Comparison of ENCODE assay signal across 9 mouse cellular contexts in the genomic region with DNA sequence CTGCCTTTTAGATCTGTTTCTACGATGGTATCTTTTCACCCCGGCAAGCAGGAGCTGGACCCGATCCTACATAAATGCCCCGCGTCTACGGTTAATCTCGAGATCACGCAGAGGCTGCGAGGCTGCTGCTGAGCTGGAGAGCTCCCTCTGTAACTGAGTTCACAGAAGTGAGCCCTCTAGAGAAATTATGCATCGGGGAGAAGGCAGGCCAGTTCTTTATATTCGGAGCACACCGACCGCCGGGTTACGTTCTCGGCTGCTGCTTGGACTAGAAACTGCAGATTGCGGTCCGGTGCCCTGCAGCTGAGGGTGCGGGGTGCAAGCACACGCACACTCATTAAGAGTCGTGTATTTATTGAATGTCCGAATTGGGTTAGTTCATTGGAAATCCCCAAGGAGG. TPM values are rescaled to one million over a fixed set of nuclear protein-coding genes. Genes with fewer than 3 reads are reported as not detected.
DNase-seq lines count a peak whose midpoint lies in the region; ATAC-seq lines count a peak whose summit lies in the region.
"Had no signal": no experiment of that assay in that cellular context is flagged by ENCODE, and none has a peak within 500 bp of the region (broad histone marks: within the 10 kb centered on the region; RNA-seq: fewer than 3 reads in every experiment).

No protein-coding gene starts in this region.

- no peaks in the 10 kb centered on the region for H3K9me3 ChIP-seq in heart, embryonic 13.5 days
- H3K9me3 ChIP-seq in neural tube, embryonic 12.5 days = no peaks in the 10 kb centered on the region

- peaks cover 47% of the 10 kb centered on the region for H3K4me1 ChIP-seq in heart, embryonic 13.5 days
- peaks cover 7% of the 10 kb centered on the region for H3K4me1 ChIP-seq in neural tube, embryonic 12.5 days

- no peak for ATAC-seq in heart, embryonic 13.5 days (ENCODE audit: extremely low read depth, insufficient number of reproducible peaks, low FRiP score, low TSS enrichment)
- ATAC-seq in common myeloid progenitor, adult 5-6 weeks (replicated peaks; ENCODE audit: low read depth, poor library complexity, severe bottlenecking) = peak; percentile 19; the same call in 1 of the 2 replicates
- peak; percentile 4 for ATAC-seq in neural tube, embryonic 12.5 days (ENCODE audit: low FRiP score, low read depth)

- no peak overlapping the region for H3K27ac ChIP-seq in heart, embryonic 13.5 days (replicated peaks)
- peak overlapping the region; percentile 97 for H3K27ac ChIP-seq in neural tube, embryonic 12.5 days

- under 1% methylated on average over 22 of the region's 22 CpGs for WGBS in heart, embryonic 13.5 days
- WGBS in neural tube, embryonic 12.5 days = under 1% methylated on average over 22 of the region's 22 CpGs

- peak overlapping the region; percentile 91 for H3K4me2 ChIP-seq in heart, embryonic 13.5 days
- peak overlapping the region; percentile 92 for H3K4me2 ChIP-seq in neural tube, embryonic 12.5 days (replicated peaks)

- H3K4me3 ChIP-seq in heart, embryonic 13.5 days = peak overlapping the region; percentile 58
- peak overlapping the region; percentile 96 for H3K4me3 ChIP-seq in neural tube, embryonic 12.5 days

- intact Hi-C loops in heart, postnatal 25 days (cut with DNase I) = loop anchor here (5.0 kb wide), 4 partner anchors 157 to 1542 kb away; no protein-coding TSS in a partner anchor
- intact Hi-C loops in heart, postnatal 36 days (cut with DNase I) = loop anchor here (10.0 kb wide), 2 partner anchors 161 to 449 kb away; a partner anchor contains a TSS

- peaks cover 96% of the 10 kb centered on the region for H3K27me3 ChIP-seq in heart, embryonic 13.5 days (replicated peaks)
- peaks cover 10% of the 10 kb centered on the region; the same call in 1 of the 2 replicates for H3K27me3 ChIP-seq in neural tube, embryonic 12.5 days (replicated peaks)

- H3K9ac ChIP-seq in heart, embryonic 13.5 days = peak overlapping the region; percentile 62
- peak overlapping the region; percentile 83 for H3K9ac ChIP-seq in neural tube, embryonic 12.5 days

- DNase-seq in heart, postnatal 25 days (ENCODE audit: low spot score) = no peak
- DNase-seq in heart, postnatal 36 days = peak; percentile 34 to 41
- DNase-seq in layer of hippocampus, postnatal 25 days (ENCODE audit: extremely low spot score in 1 of 2, low spot score in 1 of 2) = peak; percentile 51 to 55
- no peak for DNase-seq in urinary bladder, postnatal 14 days (ENCODE audit: low spot score)
- DNase-seq in spleen, postnatal 4 days (ENCODE audit: low spot score in 2 of 2) = no peak

- no peaks in the 10 kb centered on the region for H3K36me3 ChIP-seq in heart, embryonic 13.5 days
- H3K36me3 ChIP-seq in neural tube, embryonic 12.5 days = peaks cover 16% of the 10 kb centered on the region

RNA-seq across cellular contexts. Expression of a gene that starts 1.7 kb away (rescaled TPM):
- polyA plus RNA-seq in heart, embryonic 13.5 days (2015; fragmentation: Nextera tagmentation; extraction: Ambion mirVana) = 0.03 and 0.08 TPM in 2 replicates
- under 1 TPM in 1 of 2 experiments, not detected in 1; 0.03 TPM for total RNA-seq in heart, postnatal 25 days (2021)
- not detected in 2 replicates for total RNA-seq in common myeloid progenitor, adult 5-6 weeks (2017)
- total RNA-seq in heart, postnatal 36 days (2021) = not detected
- 10 to 100 TPM; 61.7 to 72.6 TPM for total RNA-seq in layer of hippocampus, postnatal 25 days (2021)
- 17.2 and 17.8 TPM in 2 replicates for polyA plus RNA-seq in neural tube, embryonic 12.5 days (2016; fragmentation: Nextera tagmentation; extraction: Ambion mirVana)
- polyA plus RNA-seq: large intestine, adult 2 months had no signal

Comparison
In these comparisons a context has a peak if more than half of its experiments do, and no peak if none do; other contexts are left out.
1. DNase-seq: peak in heart, postnatal 36 days (2 of 2) and layer of hippocampus, postnatal 25 days (2 of 2); none in heart, postnatal 25 days (single experiment), urinary bladder, postnatal 14 days (single experiment) and spleen, postnatal 4 days (0 of 2).
2. RNA of a gene that starts 1.7 kb away (total RNA-seq): 61.7 to 72.6 TPM in layer of hippocampus, postnatal 25 days; 0.03 TPM in heart, postnatal 25 days, not detected in common myeloid progenitor, adult 5-6 weeks and not detected in heart, postnatal 36 days; every median in the first group is over 10 times any median in the second.